Mouse (Mus musculus) forebrain, embryonic 13.5 days (tissue): ENCODE results near the gene Natd1. TPM values are rescaled to one million over a fixed set of nuclear protein-coding genes. Genes with fewer than 3 reads are reported as not detected.

Experiments used
- ATAC-seq: fragments of 200-750 bp; cut with Nextera tagmentation; 2 replicates; pipeline ENCODE4 v1.8.0; 2017
- H3K27ac ChIP-seq: fragments of 300-500 bp; sonication (generic); 2 replicates; pipeline ENCODE4 v1.5.1; 2015; ENCODE audit warnings: inconsistent platforms, mild to moderate bottlenecking, moderate library complexity
- H3K27me3 ChIP-seq: fragments of 300-500 bp; sonication (generic); 2 replicates; pipeline ENCODE4 v1.6.1; 2015; ENCODE audit warnings: mild to moderate bottlenecking, inconsistent platforms
- H3K36me3 ChIP-seq: fragments of 300-500 bp; sonication (generic); 2 replicates; pipeline ENCODE4 v1.6.1; 2015; ENCODE audit warnings: mild to moderate bottlenecking, inconsistent platforms; ENCODE audit not compliant: poor library complexity, severe bottlenecking
- H3K4me1 ChIP-seq: fragments of 300-500 bp; sonication (generic); 2 replicates; pipeline ENCODE4 v1.6.1; 2015; ENCODE audit warnings: inconsistent platforms
- H3K4me2 ChIP-seq: fragments of 300-500 bp; sonication (generic); 2 replicates; pipeline ENCODE4 v1.6.1; 2015; ENCODE audit warnings: inconsistent platforms, mild to moderate bottlenecking, moderate library complexity
- H3K4me3 ChIP-seq: fragments of 300-500 bp; sonication (generic); 2 replicates; pipeline ENCODE4 v1.5.1; 2015; ENCODE audit warnings: mild to moderate bottlenecking, inconsistent platforms
- H3K9ac ChIP-seq: fragments of 300-500 bp; sonication (generic); 2 replicates; pipeline ENCODE4 v1.6.1; 2015; ENCODE audit warnings: mild to moderate bottlenecking, inconsistent platforms
- H3K9me3 ChIP-seq: fragments of 300-500 bp; sonication (generic); replicated peaks from 2 replicates; pipeline ENCODE4 v1.6.1; 2016; ENCODE audit warnings: inconsistent platforms
- WGBS: fragments of 180-500 bp; shearing (Covaris S2); methylation state at CpG from one replicate; pipeline ENCODE4 v1.1.7; 2015; 5-methylcytosine and 5-hydroxymethylcytosine counted together
- polyA plus RNA-seq: library from polyadenylated mRNA; unstranded; fragments of >200 nt; fragmentation: Nextera tagmentation; extraction: Ambion mirVana; gene quantifications from 2 replicates; pipeline ENCODE4 v1.2.1, GENCODE M21; 2015

Natd1 gene
- polyA plus RNA-seq, 1 experiment from 2014 or later, result 33.7 TPM

- ATAC-seq, result no peak
- Histone ChIP-seq H3K9ac (no peak overlapping the region), H3K4me2 (no peak overlapping the region), H3K36me3 (peaks cover 73% of the 10 kb centered on the region), H3K4me3 (no peak overlapping the region), H3K27ac (no peak overlapping the region), H3K4me1 (no peaks in the 10 kb centered on the region), H3K9me3 (no peaks in the 10 kb centered on the region), H3K27me3 (no peaks in the 10 kb centered on the region)
- WGBS, result 95% methylated on average over 3 of the region's 3 CpGs
These were observed 52.6 kb downstream of the Natd1 start for GRCm38 (mm10) chr11:60861993-60862392.

GRCm38 (mm10) chr11:60856587-60856986 is 58.0 kb downstream of the Natd1 start:
- Histone ChIP-seq H3K4me1 (no peaks in the 10 kb centered on the region), H3K4me2 (no peak overlapping the region), H3K36me3 (peaks cover 82% of the 10 kb centered on the region), H3K9me3 (no peaks in the 10 kb centered on the region), H3K27ac (no peak overlapping the region), H3K4me3 (no peak overlapping the region), H3K9ac (no peak overlapping the region; the same call in 1 of the 2 replicates), H3K27me3 (no peaks in the 10 kb centered on the region)
- ATAC-seq, result no peak
- WGBS, result 82% methylated on average over 3 of the region's 3 CpGs

Other genes with a start within 250 kb of the Natd1 start
- gene Llgl1, start 215.0 kb downstream of the Natd1 start, polyA plus RNA-seq, result 97.5 and 110 TPM in 2 replicates
- 64.2 and 72.5 TPM in 2 replicates for gene Flii, start 187.5 kb downstream of the Natd1 start, polyA plus RNA-seq
- gene Mief2, start 186.4 kb downstream of the Natd1 start, polyA plus RNA-seq, result 16.1 and 17.8 TPM in 2 replicates
- 14.2 and 15.7 TPM in 2 replicates for gene Top3a, start 137.4 kb downstream of the Natd1 start, polyA plus RNA-seq
- gene Smcr8, start 137.2 kb downstream of the Natd1 start, polyA plus RNA-seq, result 5.6 and 6.5 TPM in 2 replicates
- gene Shmt1, start 103.0 kb downstream of the Natd1 start, polyA plus RNA-seq, result 36.9 and 44.6 TPM in 2 replicates
- gene Dhrs7b, start 84.1 kb downstream of the Natd1 start, polyA plus RNA-seq, result 28.6 and 29.0 TPM in 2 replicates
- 58.7 and 65.7 TPM in 2 replicates for gene Tmem11, start 35.5 kb downstream of the Natd1 start, polyA plus RNA-seq
- 33.9 and 36.1 TPM in 2 replicates for gene Map2k3, start 17.3 kb upstream of the Natd1 start, polyA plus RNA-seq
- gene Kcnj12, start 107.8 kb upstream of the Natd1 start, polyA plus RNA-seq, result 0.28 and 0.39 TPM in 2 replicates
- gene Tnfrsf13b, start 212.0 kb upstream of the Natd1 start, polyA plus RNA-seq, result 0.48 and 0.63 TPM in 2 replicates